Mouse (Mus musculus): ENCODE data around the gene Hs2st1. TPM values are rescaled to one million over a fixed set of nuclear protein-coding genes. Genes with fewer than 3 reads are reported as not detected.

The Hs2st1 gene
- polyA plus RNA-seq, 1 experiment = 20.3 TPM

- no peak overlapping the region for H3K4me3 ChIP-seq (ENCODE audit: insufficient read depth, poor library complexity, severe bottlenecking)
- H3ac ChIP-seq (ENCODE audit: control insufficient read depth, insufficient read length, low read depth) = no peak overlapping the region
- TF ChIP-seq MYOD1 (IDR thresholded peaks at IDR 0.05; ENCODE audit: control insufficient read depth, insufficient read length, low read depth) (no peak), MYOG (IDR thresholded peaks at IDR 0.05; ENCODE audit: control insufficient read depth, extremely low read depth, insufficient read length) (no peak), USF1 (IDR thresholded peaks at IDR 0.05; ENCODE audit: low read depth) (no peak), MAX (IDR thresholded peaks at IDR 0.05) (no peak), FOSL1 (IDR thresholded peaks at IDR 0.05; ENCODE audit: insufficient read depth, low read length, poor library complexity, severe bottlenecking) (no peak), CTCF (IDR thresholded peaks at IDR 0.05; ENCODE audit: control insufficient read depth, insufficient read depth, insufficient read length) (no peak), CEBPB (IDR thresholded peaks at IDR 0.05; ENCODE audit: low read depth) (no peak)
- H3K36me3 ChIP-seq (ENCODE audit: control insufficient read depth, insufficient read depth) = no peaks in the 10 kb centered on the region
- peaks cover 63% of the 10 kb centered on the region for H3K79me3 ChIP-seq (ENCODE audit: low read depth)
- H3K79me2 ChIP-seq (ENCODE audit: control insufficient read depth, insufficient read depth) = peaks cover 98% of the 10 kb centered on the region
- H3K27me3 ChIP-seq (ENCODE audit: control insufficient read depth, insufficient read depth, insufficient read length) = no peaks in the 10 kb centered on the region
Observed at GRCm38 (mm10) chr3:144540805-144541204, 29.2 kb downstream of the Hs2st1 start.

DNA sequence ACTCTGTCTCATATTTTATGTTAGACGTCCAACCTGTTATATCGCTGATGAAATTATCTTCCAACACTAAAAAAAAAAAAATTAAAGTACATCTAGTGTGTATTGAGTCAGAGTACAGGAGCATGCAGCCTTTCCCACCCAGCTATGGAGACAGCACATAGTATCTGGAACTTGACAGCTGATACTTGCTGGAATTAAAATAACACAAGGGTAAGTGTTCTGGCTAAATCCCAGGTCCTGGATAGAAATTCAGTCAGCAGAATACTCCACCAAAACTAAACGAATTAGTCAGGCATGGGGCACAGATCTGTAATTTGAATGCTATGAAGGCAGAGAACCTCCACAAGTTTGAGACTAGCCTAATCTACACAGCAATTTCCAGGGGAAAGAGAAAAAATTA is 30.9 kb downstream of the Hs2st1 start:
- H3ac ChIP-seq (ENCODE audit: control insufficient read depth, insufficient read length, low read depth) = no peak overlapping the region
- TF ChIP-seq CTCF (IDR thresholded peaks at IDR 0.05; ENCODE audit: control insufficient read depth, insufficient read depth, insufficient read length) (no peak), MYOG (IDR thresholded peaks at IDR 0.05; ENCODE audit: control insufficient read depth, extremely low read depth, insufficient read length) (no peak), MYOD1 (IDR thresholded peaks at IDR 0.05; ENCODE audit: control insufficient read depth, insufficient read length, low read depth) (no peak), MAX (IDR thresholded peaks at IDR 0.05) (no peak), FOSL1 (IDR thresholded peaks at IDR 0.05; ENCODE audit: insufficient read depth, low read length, poor library complexity, severe bottlenecking) (no peak), USF1 (IDR thresholded peaks at IDR 0.05; ENCODE audit: low read depth) (no peak), CEBPB (IDR thresholded peaks at IDR 0.05; ENCODE audit: low read depth) (no peak)
- H3K79me3 ChIP-seq (ENCODE audit: low read depth) = peaks cover 62% of the 10 kb centered on the region
- no peak overlapping the region for H3K4me3 ChIP-seq (ENCODE audit: insufficient read depth, poor library complexity, severe bottlenecking)
- H3K27me3 ChIP-seq (ENCODE audit: control insufficient read depth, insufficient read depth, insufficient read length) = no peaks in the 10 kb centered on the region
- H3K79me2 ChIP-seq (ENCODE audit: control insufficient read depth, insufficient read depth) = peaks cover 97% of the 10 kb centered on the region
- no peaks in the 10 kb centered on the region for H3K36me3 ChIP-seq (ENCODE audit: control insufficient read depth, insufficient read depth)

DNA sequence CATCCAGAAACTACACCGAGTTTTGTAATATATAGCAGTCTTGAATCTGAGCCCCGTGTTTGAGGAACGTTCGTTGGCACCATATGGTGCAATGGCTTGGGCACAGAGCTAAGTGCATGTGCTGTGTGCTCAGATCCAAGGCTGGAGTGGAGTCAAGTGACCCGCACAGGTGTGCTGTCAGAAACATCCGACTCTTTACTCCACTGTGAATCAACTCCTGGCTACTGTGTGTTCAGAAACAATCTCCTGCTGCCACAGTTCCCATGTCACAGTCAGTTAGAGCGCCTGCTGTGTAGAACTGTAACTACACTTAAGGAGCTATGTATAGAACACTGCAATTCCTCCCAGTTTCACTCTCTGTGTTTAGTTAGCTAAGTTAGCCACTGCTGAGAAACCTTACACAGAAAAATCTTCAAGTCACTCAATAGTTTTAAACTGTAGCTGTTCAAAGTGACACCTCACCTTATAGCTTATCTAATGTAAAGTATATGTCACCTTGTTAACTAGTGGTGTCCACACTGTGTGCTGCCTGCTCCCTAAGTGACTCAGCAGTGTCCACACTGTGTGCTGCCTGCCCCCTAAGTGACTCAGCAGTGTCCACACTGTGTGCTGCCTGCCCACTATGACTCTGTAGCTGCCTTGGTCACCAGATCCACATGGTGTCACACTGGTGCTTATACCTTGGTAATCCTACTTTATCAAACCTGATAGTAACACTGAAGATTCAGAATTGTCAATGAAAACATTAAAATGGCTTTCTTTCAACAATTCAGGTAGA is 32.7 kb downstream of the Hs2st1 start:
- H3K27me3 ChIP-seq (ENCODE audit: control insufficient read depth, insufficient read depth, insufficient read length) = no peaks in the 10 kb centered on the region
- H3K4me3 ChIP-seq (ENCODE audit: insufficient read depth, poor library complexity, severe bottlenecking) = no peak overlapping the region
- H3K79me3 ChIP-seq (ENCODE audit: low read depth) = peaks cover 57% of the 10 kb centered on the region
- peaks cover 97% of the 10 kb centered on the region for H3K79me2 ChIP-seq (ENCODE audit: control insufficient read depth, insufficient read depth)
- no peak overlapping the region for H3ac ChIP-seq (ENCODE audit: control insufficient read depth, insufficient read length, low read depth)
- TF ChIP-seq FOSL1 (IDR thresholded peaks at IDR 0.05; ENCODE audit: insufficient read depth, low read length, poor library complexity, severe bottlenecking) (no peak), USF1 (IDR thresholded peaks at IDR 0.05; ENCODE audit: low read depth) (no peak), MAX (IDR thresholded peaks at IDR 0.05) (no peak), MYOD1 (IDR thresholded peaks at IDR 0.05; ENCODE audit: control insufficient read depth, insufficient read length, low read depth) (no peak), CEBPB (IDR thresholded peaks at IDR 0.05; ENCODE audit: low read depth) (no peak), CTCF (IDR thresholded peaks at IDR 0.05; ENCODE audit: control insufficient read depth, insufficient read depth, insufficient read length) (no peak), MYOG (IDR thresholded peaks at IDR 0.05; ENCODE audit: control insufficient read depth, extremely low read depth, insufficient read length) (no peak)
- H3K36me3 ChIP-seq (ENCODE audit: control insufficient read depth, insufficient read depth) = no peaks in the 10 kb centered on the region

GRCm38 (mm10) chr3:144535056-144535455 is 34.9 kb downstream of the Hs2st1 start:
- Histone ChIP-seq H3K79me3 (ENCODE audit: low read depth) (peaks cover 47% of the 10 kb centered on the region), H3ac (ENCODE audit: control insufficient read depth, insufficient read length, low read depth) (no peak overlapping the region), H3K27me3 (ENCODE audit: control insufficient read depth, insufficient read depth, insufficient read length) (no peaks in the 10 kb centered on the region), H3K4me3 (ENCODE audit: insufficient read depth, poor library complexity, severe bottlenecking) (no peak overlapping the region), H3K79me2 (ENCODE audit: control insufficient read depth, insufficient read depth) (peaks cover 96% of the 10 kb centered on the region), H3K36me3 (ENCODE audit: control insufficient read depth, insufficient read depth) (no peaks in the 10 kb centered on the region)
- no peak for TF ChIP-seq FOSL1 (IDR thresholded peaks at IDR 0.05; ENCODE audit: insufficient read depth, low read length, poor library complexity, severe bottlenecking)
- no peak for TF ChIP-seq CTCF (IDR thresholded peaks at IDR 0.05; ENCODE audit: control insufficient read depth, insufficient read depth, insufficient read length)
- no peak for TF ChIP-seq MYOD1 (IDR thresholded peaks at IDR 0.05; ENCODE audit: control insufficient read depth, insufficient read length, low read depth)
- TF ChIP-seq USF1 (IDR thresholded peaks at IDR 0.05; ENCODE audit: low read depth) = no peak

DNA sequence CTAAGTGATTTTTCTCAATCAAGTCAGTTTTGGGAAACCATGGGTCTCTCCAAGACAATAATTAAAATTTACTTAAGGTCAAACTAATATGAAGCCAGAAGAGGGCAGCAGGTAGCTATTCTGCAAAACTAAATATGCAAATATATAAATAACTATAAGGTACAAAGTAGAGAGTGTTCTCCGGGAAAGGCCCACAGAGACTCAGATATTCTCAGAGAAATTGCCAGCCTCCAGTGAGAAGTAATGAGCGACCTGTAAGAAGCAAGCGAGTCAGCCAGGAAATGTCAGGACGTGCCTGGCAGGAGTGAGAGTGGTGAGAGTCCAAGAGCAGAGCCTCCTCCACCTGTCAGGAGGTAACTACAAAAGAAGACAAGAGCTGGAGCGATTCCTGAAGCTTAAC is 39.0 kb downstream of the Hs2st1 start:
- Histone ChIP-seq H3K4me3 (ENCODE audit: insufficient read depth, poor library complexity, severe bottlenecking) (no peak overlapping the region), H3K36me3 (ENCODE audit: control insufficient read depth, insufficient read depth) (no peaks in the 10 kb centered on the region), H3K79me2 (ENCODE audit: control insufficient read depth, insufficient read depth) (peaks cover 94% of the 10 kb centered on the region), H3K79me3 (ENCODE audit: low read depth) (peaks cover 46% of the 10 kb centered on the region), H3K27me3 (ENCODE audit: control insufficient read depth, insufficient read depth, insufficient read length) (no peaks in the 10 kb centered on the region), H3ac (ENCODE audit: control insufficient read depth, insufficient read length, low read depth) (no peak overlapping the region)
- TF ChIP-seq CEBPB (IDR thresholded peaks at IDR 0.05; ENCODE audit: low read depth) (no peak), MYOD1 (IDR thresholded peaks at IDR 0.05; ENCODE audit: control insufficient read depth, insufficient read length, low read depth) (no peak), MYOG (IDR thresholded peaks at IDR 0.05; ENCODE audit: control insufficient read depth, extremely low read depth, insufficient read length) (no peak), USF1 (IDR thresholded peaks at IDR 0.05; ENCODE audit: low read depth) (no peak), FOSL1 (IDR thresholded peaks at IDR 0.05; ENCODE audit: insufficient read depth, low read length, poor library complexity, severe bottlenecking) (no peak), MAX (IDR thresholded peaks at IDR 0.05) (no peak)

Measured in C2C12 (cell line).